Mouse (Mus musculus) thymus, postnatal 4 days (tissue): ENCODE data around the gene Capn7.

ENCODE experiments used
- DNase-seq: peaks from one replicate; pipeline ENCODE4 v3.0.0; 2021

Gene Capn7

DNA sequence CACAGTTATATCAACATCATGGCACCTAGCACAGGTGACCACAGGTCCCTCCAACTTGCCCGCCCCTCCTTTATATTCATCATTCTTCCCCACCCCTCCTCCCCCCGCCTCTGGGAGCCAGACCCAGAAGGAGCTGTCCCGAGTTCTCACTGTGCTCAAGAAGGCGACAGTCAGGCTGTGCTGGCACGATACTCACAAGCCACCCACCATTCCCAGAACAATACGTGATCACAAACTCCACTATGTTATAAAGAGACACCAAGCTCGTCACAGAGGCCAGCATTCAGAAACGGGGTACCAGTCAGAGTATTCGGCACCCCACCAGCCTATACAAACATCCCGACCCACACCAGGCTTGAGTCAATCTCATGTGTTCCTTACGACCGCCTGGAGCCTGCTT, 60.9 kb downstream of the Capn7 start:
- DNase-seq = no peak

DNA sequence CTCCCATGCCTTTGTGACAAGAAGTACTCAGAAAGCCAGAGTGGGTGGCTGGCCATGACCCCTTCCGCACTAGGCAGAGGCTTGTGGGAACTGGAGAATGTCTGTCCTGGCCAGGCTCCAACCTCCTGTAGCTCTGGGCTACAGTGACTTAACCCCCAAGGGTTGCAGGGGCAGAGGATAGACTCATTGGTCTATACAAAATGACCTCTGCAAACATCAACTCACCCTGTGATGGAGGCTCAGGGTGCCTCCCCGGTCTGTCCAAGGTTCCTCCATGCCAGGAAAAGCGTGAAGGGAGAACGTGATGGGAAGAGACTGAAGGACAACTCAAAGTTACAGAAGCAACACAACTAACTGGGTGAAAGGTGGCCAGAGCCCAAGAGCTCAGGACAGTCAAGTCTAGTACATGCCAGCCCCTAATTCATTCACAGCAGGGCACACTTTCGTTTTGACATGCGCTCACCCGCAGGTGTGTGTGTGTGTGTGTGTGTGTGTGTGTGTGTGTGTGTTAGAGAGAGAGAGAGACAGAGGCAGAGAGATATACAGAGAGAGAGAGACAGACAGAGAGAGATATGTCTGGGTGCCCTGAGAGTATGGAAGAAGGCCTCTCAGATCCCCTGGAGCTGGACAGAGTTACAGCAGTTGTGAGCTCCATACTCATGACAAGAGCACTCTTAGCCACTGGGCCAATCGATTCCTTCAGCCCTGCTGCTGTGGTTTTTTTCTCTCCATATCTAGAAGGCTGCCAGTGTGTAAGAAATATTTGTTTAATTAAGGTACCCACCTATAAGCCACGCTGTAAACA, 61.6 kb downstream of the Capn7 start:
- no peak for DNase-seq

DNA sequence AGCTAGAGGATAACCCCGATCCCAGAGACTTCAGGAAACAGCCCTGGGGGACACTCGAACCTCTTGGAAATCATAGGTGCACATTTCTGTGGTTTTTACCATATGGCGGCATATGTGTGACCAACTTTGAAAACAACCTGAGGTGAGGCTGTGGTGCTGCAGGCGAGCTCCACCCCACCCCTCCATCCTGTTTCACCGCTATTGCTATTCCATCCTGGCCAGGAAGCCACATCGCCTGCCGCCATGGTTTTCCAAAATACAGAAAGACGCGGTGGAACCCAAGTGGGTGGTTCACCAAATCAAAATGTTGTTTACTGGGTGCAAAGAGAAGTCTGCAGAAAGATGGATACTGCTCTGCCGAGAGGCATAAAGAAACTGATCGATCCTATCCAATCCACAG, 62.4 kb downstream of the Capn7 start:
- DNase-seq = no peak

DNA sequence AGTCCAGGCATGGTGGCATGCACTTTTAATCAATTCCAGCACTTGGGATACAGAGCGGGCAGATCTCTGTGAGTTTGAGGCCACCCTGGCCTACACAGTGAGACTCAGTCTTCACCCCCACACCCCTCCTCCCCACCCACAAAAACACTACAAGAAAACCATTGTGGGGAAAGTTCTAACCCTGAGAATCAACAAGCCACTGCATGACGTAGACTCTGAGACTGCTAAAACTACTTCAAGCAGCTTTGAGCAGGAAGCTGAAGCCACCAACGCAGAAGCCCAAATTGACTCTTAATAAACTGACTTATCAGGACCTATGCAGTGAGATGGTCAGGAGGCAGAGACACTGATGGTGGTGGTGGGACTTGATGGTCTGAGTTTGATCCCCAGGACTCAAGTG, 62.8 kb downstream of the Capn7 start:
- peak; percentile 28 for DNase-seq

DNA sequence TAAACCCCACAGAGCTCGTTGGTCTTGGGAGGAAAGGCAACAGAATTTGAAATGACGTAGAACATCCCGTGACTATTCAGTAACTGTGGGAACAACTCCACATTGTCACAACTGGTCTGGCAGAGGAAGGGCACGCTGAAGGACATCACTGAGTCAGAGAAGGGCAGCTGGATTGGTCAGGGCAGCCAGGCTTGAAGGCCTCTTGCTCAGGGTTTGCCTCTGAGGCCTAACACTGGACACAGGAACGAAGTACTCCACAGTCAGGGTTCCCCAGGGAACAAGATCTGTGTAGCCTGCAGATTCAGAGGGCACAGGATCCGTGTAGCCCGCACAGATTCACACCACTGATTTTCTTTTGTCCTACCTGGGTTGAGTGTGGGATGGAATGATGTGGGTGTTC, 63.8 kb downstream of the Capn7 start:
- DNase-seq = no peak

DNA sequence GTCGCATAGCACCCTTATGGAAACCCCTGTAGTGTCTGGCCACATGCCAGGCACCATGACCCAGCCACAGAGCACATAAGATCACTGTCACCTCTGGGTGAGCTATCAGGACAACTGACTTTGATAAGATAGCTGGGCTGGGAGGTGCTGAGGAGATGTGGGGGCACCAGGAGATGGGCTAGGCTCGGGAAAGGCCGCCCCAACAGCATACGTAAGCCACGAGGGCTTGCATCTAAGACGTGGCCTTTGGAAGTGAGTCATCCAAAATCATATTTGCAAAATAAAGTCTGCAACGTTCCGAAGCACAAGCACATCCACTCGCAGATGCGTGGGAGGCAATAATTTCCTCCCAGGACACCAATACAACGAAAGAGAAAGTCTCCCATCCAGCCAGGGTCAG, 64.5 kb downstream of the Capn7 start:
- DNase-seq = no peak

DNA sequence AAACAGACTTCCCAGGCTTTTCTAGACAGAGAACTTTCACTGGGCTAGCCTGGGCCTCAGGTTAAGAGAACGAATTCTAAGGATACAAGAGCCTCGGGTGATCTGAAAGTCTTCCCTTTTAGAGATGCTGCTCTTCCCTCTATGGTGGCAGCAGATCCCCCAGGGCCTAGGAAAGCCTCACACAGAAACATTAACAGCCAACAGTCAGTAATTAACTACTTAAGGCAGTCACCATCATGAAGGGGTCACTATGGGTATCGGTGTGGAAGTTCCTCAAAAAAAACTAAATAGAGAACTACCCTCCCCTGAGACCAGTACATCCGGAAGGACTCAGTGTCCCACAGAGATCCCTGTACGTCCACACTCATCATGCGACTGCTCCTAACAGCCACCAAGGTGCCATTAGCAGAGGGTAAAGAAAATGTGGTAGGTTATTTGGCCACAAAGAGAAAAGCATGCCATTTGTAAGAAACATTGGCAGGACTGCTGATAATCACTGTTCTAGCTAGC, 65.5 kb downstream of the Capn7 start:
- no peak for DNase-seq

DNA sequence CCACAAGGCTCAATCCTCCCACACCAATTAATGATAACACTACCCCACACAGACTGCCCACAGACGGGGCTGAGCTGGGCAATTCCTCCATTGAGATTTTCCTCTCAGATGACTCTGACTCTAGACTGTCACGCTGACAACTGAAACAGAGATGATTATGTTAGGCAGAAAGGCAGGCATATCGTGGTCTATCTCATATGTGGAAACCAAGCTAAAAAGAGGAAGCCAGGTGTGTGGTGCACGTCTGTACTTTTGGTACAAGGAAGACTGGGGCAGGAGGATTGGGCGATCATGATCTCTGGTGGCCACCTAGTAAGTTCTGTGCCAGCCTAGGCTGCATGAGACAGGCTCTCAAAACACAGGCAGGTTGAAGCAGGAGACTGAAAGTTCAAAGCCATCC, 66.3 kb downstream of the Capn7 start:
- no peak for DNase-seq

DNA sequence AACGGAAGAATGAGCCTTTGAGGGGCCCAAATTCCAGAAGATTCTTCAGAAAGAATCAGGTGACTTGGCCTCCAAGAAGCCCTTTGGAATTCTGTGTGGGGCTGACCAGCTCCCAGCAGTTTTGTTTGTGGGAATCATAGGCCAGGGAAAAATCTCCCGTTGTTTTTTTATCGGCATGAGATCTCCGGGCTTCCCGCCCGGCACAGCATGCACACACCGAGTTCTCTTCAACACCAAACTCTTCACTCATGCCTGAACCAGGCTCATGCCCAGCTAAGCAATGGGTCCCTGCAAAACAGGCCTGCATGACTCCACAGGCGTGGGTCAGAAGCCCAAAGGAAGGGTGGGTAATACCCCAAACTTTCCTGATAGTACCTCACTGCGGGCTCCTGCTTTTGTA, 67.1 kb downstream of the Capn7 start:
- DNase-seq = no peak

DNA sequence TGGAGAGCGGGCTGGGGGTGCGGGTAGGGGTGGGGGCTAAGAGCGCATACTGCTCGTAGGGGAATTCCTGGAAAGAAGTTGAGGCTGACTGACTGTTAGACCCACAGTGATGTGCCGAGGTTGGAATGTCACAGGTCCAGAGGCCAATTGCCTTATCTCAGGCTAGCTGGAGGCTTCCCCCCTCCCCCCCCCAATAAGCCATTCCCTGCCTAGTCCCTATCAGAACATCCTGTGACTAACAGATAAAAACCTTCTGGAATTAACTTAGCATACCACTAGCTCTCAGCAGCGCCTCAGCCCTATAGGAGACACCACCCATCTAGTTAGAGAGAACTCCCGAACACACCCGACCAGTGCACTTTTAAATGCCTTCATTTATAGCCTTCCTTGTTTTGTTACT, 67.6 kb downstream of the Capn7 start:
- DNase-seq = no peak

DNA sequence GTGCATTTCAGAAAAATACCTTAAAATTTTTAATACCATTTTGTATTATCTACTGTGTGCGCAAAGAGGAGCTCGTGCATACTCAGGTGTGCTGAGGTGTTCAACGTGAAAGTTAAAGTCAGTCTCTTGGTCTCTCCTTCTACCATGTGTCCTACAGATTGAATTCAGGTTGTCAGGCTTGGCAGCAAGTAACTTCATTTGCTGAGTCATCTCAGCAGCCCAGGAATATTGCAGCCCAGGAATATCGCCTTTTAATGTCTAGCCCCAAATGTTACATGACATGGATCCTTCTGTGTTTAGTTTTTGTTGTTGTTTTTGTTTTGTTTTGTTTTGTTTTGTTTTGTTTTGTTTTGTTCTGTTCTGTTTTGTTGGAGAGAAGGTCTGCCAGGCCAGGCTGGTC, 68.2 kb downstream of the Capn7 start:
- no peak for DNase-seq

DNA sequence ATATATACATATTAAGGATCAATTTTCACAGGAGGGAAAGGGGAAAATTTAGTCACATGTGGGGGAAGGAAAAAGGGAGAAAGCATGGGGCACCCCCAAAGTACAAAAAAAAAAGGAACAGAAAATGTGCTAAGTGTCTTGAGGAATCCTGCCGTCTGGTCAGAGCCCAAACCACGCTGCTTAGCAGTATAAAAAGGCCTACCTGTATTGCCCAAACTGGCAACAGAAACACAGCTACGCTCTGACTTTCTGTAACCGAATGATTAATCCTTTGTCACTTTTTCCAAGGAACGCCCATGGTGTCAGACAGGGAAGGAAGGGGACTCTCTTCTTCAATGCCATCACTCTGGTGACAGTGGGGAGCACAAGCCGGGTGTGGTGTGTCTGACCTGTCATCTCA, 69.2 kb downstream of the Capn7 start:
- no peak for DNase-seq

DNA sequence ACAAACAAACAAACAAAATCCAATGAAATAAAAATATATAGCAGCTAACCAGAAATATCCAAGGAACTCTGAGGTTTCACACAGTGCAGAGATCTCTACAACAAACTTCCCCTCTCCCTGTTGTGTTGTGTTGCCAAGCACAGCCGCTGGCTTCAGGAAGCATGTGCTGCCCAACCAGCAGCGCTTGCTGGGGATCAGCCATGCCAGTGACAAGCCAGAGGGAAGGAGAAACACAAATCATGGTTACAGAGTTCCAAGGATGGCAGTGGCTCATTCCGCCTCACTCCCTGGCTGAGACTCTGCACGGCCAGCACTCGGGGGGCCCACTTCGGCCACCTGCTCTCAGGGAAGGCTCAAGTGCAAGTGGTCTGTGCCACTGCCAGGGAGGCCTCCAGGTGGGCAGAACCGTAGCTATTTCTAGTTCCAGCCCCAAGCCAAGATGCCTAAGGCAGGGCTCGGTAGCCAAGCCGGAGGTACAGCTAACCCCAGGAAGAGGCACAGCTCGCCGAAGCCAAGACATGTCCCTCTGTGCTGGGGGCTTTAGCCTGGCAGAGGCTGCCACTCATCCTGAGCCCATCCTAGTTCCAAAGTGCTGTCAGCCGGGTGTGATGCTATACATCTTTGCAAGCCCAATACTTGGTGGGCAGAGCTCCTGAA, 69.8 kb downstream of the Capn7 start:
- DNase-seq = no peak

DNA sequence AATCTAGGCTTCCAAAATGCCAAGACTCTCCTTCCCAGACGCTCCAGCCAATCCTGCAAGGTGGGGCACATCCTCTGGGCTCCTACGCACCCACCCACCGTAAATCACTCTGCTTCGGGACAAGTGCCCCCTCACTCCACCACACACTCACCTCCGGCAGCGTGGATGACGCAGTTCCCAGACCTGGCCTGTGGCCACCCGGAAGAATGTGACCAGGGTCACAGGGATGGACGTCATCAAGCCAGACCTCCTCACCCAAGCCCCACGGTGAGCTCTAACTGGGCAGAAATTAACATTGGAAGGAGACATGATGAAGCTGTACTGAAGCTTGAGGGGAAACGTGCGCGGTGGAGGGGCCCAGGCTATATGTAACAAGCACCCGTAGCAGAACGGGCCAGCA, 70.8 kb downstream of the Capn7 start:
- DNase-seq = no peak

DNA sequence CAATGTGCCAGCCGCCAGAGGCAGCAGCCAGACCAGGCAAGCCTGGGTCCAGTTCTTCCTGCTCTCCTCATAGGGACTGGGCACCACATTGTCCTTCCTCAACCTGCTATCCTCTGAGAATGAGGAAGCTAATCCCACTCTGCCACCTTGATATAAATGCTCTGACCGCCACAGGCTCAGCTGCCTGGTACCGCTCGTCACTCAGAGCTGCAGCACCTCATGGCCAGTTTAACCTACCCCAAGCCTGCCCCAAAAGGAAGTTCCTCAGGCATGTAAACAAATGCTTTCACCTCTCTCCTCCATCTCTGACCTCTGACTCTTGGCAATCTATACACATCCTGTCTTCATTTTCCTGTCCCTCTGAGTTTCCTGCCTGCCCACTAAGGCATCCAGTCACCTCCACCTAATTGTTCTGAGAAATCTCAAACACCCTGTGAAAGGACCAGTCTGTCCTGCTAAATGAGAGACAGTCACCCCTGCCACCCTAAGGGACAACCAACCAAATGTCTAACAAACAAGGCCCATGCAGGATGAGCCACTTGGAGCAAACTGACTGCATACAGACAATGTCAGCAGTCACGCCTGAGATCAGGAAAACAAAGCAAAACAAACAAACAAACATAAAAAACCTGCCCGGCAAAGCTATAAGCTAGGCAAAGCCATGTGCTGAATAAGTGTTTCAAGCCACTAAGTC, 71.6 kb downstream of the Capn7 start:
- no peak for DNase-seq

DNA sequence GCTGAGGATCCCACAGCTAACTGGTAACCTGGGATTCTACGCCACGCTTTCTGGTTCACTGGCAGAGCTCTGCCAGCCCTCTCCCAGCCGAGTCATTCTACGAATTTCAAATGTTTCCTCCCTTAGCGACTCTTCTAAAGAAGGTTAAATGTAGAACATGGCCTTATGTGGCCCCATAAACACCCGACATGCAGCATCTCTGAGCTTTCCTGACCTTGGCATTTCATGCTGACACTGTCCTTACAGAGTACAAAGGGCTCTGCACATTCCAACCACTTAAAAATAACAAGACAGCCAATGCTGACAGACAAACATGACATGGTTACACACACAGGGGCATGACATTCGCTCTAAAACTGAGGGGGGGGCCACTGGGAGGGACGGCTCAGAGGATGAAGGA, 72.2 kb downstream of the Capn7 start:
- DNase-seq = no peak

DNA sequence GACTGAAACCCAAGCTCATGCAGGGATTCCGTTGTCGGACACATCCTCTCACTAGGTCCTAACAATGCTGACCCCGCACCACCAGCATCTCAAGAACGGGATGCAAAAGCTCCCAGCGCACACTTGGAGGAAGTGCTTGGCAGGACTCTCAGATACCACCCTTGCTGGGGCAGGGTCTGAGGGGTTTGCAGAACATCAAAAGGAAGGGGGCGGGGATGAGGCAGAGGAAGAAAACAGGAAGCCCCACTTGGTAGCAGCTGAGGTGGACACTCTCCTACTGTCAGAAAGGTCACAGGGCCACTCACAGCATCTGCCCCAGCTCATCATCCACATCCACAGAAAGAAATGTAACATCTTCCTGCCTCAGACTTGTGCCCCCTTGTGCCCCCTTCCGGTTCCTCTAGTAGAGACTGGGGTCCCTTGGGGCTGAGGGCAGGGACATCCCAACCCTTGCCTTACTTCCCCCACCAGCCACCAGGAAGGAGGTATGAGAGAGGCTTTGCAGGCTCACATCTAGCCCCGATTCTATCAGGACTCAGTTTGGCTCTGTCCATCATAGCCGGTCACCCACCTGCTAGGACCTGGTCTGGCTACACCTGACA, 73.8 kb downstream of the Capn7 start:
- DNase-seq = no peak

DNA sequence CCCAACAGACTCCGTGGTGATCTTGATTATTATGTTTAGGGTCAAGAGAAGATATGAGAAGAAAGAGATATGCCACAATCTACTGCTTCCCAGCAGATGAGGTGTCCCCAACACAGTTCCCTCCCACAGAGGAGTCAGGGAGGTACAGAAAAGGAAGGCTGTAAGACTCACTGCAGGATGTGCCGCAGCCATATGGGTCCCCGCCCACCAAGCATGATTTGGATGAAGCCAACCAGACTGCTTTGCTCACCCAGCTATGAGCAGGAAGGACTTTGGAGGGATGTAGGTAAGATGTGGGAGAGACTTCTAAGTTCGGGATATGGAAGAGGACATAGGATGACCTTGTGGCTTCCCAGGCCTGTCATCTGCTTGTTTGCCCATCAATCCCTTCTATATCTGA, 74.3 kb downstream of the Capn7 start:
- no peak for DNase-seq

DNA sequence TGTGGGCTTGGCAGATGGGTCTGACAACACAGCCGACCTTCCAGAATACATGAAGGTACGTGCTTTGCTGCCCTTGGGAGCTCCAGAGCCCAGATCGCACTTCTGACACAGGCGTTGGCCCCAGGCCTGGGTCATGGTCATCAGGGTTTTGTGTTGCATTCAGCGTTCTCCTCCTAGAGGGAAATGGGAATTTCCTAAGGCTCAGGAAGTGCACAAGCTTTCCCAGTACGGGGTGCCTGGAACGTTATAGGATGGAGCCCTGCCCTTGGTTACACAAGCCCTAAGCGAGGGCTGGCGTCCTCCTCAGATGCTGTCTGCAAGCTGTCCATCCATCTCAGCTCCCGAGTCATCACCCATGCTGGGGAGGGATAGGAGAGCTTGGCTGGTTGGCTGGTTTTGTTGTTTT, 76.2 kb downstream of the Capn7 start:
- no peak for DNase-seq

DNA sequence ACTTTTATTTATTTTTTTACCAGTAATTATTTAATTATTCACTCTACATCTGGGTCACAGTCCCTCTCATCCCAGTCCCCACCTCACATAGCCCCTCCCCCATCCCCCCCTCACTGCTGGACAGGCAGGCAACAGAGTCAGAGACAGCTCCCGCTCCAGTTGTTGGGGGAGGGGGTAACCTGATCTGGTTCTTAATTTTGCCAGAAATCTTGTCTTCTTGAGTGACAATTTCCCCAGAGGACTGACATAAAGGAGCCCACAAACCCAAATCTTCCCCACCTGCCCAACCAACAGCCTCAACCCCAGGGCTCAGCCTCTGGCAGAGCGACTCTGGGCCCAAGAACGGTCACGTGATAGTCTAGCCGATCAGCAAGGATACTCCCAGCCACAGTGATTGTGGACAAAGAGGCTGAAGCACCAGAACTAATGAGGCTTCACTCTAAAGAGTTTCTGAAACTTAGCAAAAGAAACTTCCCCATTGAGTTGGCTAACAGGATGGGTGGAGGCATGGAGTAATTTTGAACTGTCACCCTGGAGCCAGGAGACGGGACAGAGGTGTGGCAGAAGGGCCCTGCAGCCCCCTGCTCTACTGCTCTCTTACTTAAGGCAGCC, 77.1 kb downstream of the Capn7 start:
- no peak for DNase-seq

DNA sequence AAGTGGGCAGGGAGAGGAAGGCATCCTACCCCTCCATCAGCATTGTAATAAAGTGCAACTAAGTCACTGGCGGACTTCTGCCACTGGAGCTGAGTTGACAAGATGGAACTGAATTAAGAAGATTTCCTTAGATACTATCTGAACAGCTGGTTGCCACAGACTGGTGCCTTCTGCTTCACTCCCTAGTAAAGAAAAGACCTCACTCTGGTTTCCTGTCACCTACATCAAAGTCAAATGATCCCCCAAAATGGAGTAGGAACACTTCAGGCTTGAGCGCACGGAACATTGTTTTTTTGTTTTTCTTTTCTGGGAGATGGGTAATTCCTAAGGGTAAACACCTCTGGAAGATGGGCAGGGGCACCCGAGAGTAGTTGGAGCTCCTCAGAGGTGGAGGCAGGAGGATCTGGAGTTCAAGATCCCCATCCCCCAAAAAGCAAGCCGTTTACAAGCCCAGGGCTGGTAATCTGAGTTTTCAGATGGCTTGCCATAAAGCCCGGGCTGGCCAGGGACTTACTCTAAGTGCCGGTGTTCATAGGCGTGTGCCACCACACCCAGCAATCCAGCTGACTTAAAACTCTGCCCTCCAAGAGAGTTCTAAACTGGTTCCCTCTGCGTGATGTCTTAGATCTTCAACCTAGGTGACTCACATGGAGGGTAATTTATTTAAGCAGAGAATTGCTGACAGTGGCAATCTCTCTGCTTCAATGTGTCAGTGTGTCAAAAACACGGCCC, 78.0 kb downstream of the Capn7 start:
- DNase-seq = peak; percentile 41

DNA sequence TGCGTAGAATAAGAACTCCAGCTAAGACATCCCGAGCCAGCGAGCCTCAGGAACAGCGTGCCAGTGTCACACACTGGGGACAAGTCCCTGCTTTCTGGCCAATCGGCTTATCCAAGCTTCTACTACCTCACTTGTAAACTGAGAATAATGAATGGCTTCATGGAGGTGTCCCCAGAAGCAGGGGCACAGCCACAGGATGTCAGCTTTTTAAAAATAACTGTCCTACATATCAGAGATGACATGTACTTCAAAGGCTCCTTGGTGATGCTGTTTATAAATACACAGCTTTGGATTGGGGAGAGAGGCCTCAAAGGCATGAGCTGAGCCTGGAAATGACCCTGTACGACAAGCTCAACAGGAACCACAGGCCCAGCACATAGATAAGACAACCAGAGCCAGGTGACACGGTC, 78.5 kb downstream of the Capn7 start:
- no peak for DNase-seq
